Mouse (Mus musculus) liver, adult 2 months (tissue): ENCODE results near the gene Golga7b. TPM values are rescaled to one million over a fixed set of nuclear protein-coding genes. Genes with fewer than 3 reads are reported as not detected.

Source experiments
- DNase-seq: peaks from one replicate; pipeline ENCODE4 v3.0.0-alpha.2; 2011; ENCODE audit warnings: low read depth, low spot score; ENCODE audit errors: extremely low read depth
- H3K27ac ChIP-seq: fragments of 200-500 bp; replicated peaks from 2 replicates; pipeline ENCODE4 v1.5.1; 2012; ENCODE audit warnings: low read depth, mild to moderate bottlenecking, control low read depth, inconsistent platforms, low read length; ENCODE audit not compliant: insufficient read depth
- H3K27me3 ChIP-seq: fragments of 200-500 bp; 2 replicates; pipeline ENCODE4 v1.6.1; 2012; ENCODE audit warnings: mild to moderate bottlenecking, moderate library complexity, low read length, inconsistent platforms; ENCODE audit not compliant: control insufficient read depth, insufficient read depth
- H3K36me3 ChIP-seq: fragments of 200-500 bp; 2 replicates; pipeline ENCODE4 v1.6.1; 2012; ENCODE audit warnings: low read length, inconsistent platforms; ENCODE audit not compliant: control insufficient read depth, insufficient read depth
- H3K4me1 ChIP-seq: fragments of 200-500 bp; 2 replicates; pipeline ENCODE4 v1.6.1; 2011; ENCODE audit warnings: low read length; ENCODE audit not compliant: control insufficient read depth, insufficient read depth
- H3K4me3 ChIP-seq: fragments of 200-500 bp; 2 replicates; pipeline ENCODE4 v1.5.1; 2011; ENCODE audit warnings: low read depth, mild to moderate bottlenecking, control low read depth, low read length, moderate library complexity; ENCODE audit not compliant: insufficient read depth
- H3K79me2 ChIP-seq: fragments of 200-500 bp; 2 replicates; pipeline ENCODE4 v1.6.1; 2012; ENCODE audit warnings: inconsistent platforms, mild to moderate bottlenecking, low read length, moderate library complexity; ENCODE audit not compliant: control insufficient read depth, insufficient read depth
- H3K9ac ChIP-seq: fragments of 200-500 bp; 2 replicates; pipeline ENCODE4 v1.6.1; 2012; ENCODE audit warnings: low read depth, mild to moderate bottlenecking, control low read depth, inconsistent platforms, low read length
- CTCF ChIP-seq: fragments of 200-500 bp; IDR thresholded peaks from 2 replicates; pipeline ENCODE4 v1.5.1; 2011; ENCODE audit warnings: low read depth, low read length, control low read depth
- POLR2A ChIP-seq: fragments of 200-500 bp; IDR thresholded peaks from 2 replicates; pipeline ENCODE4 v1.6.1; 2011; ENCODE audit warnings: low read length, control low read depth; ENCODE audit not compliant: insufficient read depth; ENCODE audit errors: extremely low read depth
- WGBS: fragments of 180-500 bp; shearing (Covaris S2); methylation state at CpG from one replicate; pipeline ENCODE4 v1.1.7; 2018; 5-methylcytosine and 5-hydroxymethylcytosine counted together
- polyA plus RNA-seq: library from polyadenylated mRNA; depleted of rRNA; stranded (reverse); fragments of >200 nt; gene quantifications from 2 replicates; pipeline ENCODE4 v1.2.3, GENCODE M21; 2012; rRNA removed
- total RNA-seq: library from RNA; depleted of rRNA; stranded (reverse); fragments of >200 nt; gene quantifications from 2 replicates; pipeline ENCODE4 v1.2.3, GENCODE M21; 2014; rRNA removed

Gene Golga7b
- total and polyA plus RNA-seq, 2 experiments: not detected

DNA sequence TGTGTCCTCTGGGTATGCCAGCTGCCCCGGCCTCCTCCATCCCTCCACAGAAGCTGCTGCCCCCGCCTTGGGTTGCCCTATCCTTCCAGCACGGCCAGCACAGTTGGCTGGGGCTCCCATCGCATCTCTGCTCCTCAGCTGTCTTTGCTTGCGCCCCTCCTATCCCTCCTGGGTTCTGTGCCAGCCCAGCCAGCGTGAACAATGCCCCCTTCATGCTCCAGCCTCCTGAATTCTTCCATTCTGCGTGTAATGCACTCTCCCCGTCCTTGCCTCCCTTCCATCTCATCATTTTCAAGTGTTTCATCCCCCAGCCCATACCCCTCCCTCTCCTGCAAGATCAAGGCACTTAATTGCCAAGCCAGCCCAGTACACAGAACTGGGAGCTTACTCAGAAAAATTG is 69.6 kb downstream of the Golga7b start:
- Histone ChIP-seq H3K27ac (no peak overlapping the region), H3K27me3 (no peaks in the 10 kb centered on the region), H3K4me3 (no peak overlapping the region), H3K4me1 (no peaks in the 10 kb centered on the region), H3K9ac (no peak overlapping the region), H3K36me3 (no peaks in the 10 kb centered on the region), H3K79me2 (no peaks in the 10 kb centered on the region)
- no peak for TF ChIP-seq POLR2A
- 75% methylated on average over 8 of the region's 8 CpGs for WGBS
- DNase-seq: no peak

DNA sequence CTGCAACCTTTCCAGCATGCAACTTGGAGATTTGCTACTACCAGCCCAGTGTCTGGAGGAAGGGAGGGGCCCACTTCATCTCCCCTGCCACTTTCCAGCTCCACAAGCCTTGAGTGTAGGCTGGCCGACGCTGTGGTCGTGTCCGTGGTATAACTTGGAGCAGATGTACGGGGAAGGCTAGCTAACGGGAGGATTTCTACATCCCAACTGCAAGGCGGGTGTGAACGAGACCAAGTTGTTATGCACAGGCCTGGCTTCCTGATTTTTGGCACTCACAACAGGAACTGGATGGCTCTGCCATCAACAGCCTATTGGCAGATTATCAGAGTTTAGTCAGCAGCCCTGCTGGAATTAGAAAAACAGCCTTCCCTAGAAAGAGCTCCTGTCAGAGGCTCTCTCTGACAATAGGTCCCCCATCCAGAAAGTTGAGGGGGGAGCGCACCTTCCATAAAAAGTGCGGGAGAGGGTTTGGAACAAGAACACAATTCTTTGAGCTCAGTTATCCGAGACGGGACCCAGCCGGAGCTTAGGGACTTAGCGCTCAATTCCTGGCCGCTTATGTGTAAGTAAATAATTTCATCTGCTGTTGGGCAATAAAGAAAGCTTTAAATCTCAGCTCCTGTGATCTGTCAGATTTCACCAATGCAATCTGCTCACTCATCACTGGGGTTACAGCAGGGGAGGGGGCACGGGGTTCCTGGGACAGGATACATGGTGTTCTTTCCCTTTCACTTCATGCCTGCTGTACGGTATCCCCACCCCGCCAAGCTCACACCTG is 70.5 kb downstream of the Golga7b start:
- Histone ChIP-seq H3K27me3 (no peaks in the 10 kb centered on the region), H3K79me2 (no peaks in the 10 kb centered on the region), H3K4me3 (no peak overlapping the region), H3K9ac (no peak overlapping the region), H3K36me3 (no peaks in the 10 kb centered on the region), H3K4me1 (no peaks in the 10 kb centered on the region), H3K27ac (no peak overlapping the region)
- DNase-seq: no peak
- WGBS: 58% methylated on average over 18 of the region's 18 CpGs
- no peak for TF ChIP-seq CTCF
- no peak for TF ChIP-seq POLR2A

Other genes starting within 250 kb of the Golga7b start
- gene Ankrd2, start 211.6 kb upstream of the Golga7b start, total RNA-seq: 1.1 and 1.2 TPM in 2 replicates
- gene Ankrd2, start 211.6 kb upstream of the Golga7b start, polyA plus RNA-seq: 0.37 and 0.65 TPM in 2 replicates
- gene Hoga1, start 202.0 kb upstream of the Golga7b start, total RNA-seq: 128 and 132 TPM in 2 replicates
- gene Hoga1, start 202.0 kb upstream of the Golga7b start, polyA plus RNA-seq: 247 and 290 TPM in 2 replicates
- 13.9 and 17.1 TPM in 2 replicates for gene 4933411K16Rik, start 195.3 kb upstream of the Golga7b start, total RNA-seq
- 3.5 and 7.0 TPM in 2 replicates for gene 4933411K16Rik, start 195.3 kb upstream of the Golga7b start, polyA plus RNA-seq
- gene Morn4, start 161.2 kb upstream of the Golga7b start, total RNA-seq: 0.09 and 0.13 TPM in 2 replicates
- gene Morn4, start 161.2 kb upstream of the Golga7b start, polyA plus RNA-seq: 0.27 and 0.44 TPM in 2 replicates
- 20.2 and 23.8 TPM in 2 replicates for gene Pi4k2a, start 157.1 kb upstream of the Golga7b start, total RNA-seq
- 43.3 and 46.1 TPM in 2 replicates for gene Pi4k2a, start 157.1 kb upstream of the Golga7b start, polyA plus RNA-seq
- gene Avpi1, start 118.5 kb upstream of the Golga7b start, total RNA-seq: 49.0 and 53.6 TPM in 2 replicates
- gene Avpi1, start 118.5 kb upstream of the Golga7b start, polyA plus RNA-seq: 35.9 and 38.2 TPM in 2 replicates
- 11.9 and 12.1 TPM in 2 replicates for gene Marveld1, start 100.2 kb upstream of the Golga7b start, total RNA-seq
- 25.7 and 29.8 TPM in 2 replicates for gene Marveld1, start 100.2 kb upstream of the Golga7b start, polyA plus RNA-seq
- 11.1 and 13.4 TPM in 2 replicates for gene Zfyve27, start 83.6 kb upstream of the Golga7b start, total RNA-seq
- 14.1 and 22.0 TPM in 2 replicates for gene Zfyve27, start 83.6 kb upstream of the Golga7b start, polyA plus RNA-seq
- gene Sfrp5, start 45.3 kb upstream of the Golga7b start, total RNA-seq: not detected in 2 replicates
- gene Sfrp5, start 45.3 kb upstream of the Golga7b start, polyA plus RNA-seq: 0.12 TPM in 1 of 2 replicates, not detected in the other
- not detected in 2 replicates for gene Crtac1, start 184.2 kb downstream of the Golga7b start, total RNA-seq
- gene Crtac1, start 184.2 kb downstream of the Golga7b start, polyA plus RNA-seq: not detected in 2 replicates